In genomic region chr17:27223821-27224220, GRCm38 (mm10) we compare ENCODE assay signal across 35 mouse cellular contexts. TPM values are rescaled to one million over a fixed set of nuclear protein-coding genes. Genes with fewer than 3 reads are reported as not detected.
"Had no signal": no experiment of that assay in that cellular context is flagged by ENCODE, and none has a peak within 500 bp of the region (broad histone marks: within the 10 kb centered on the region; RNA-seq: fewer than 3 reads in every experiment).

No protein-coding gene starts in this region.

- H3K4me3 ChIP-seq: heart, embryonic 10.5 days; heart, embryonic 12.5 days; heart, embryonic 13.5 days; heart, embryonic 15.5 days; hindbrain, embryonic 10.5 days; hindbrain, embryonic 12.5 days; hindbrain, embryonic 13.5 days; hindbrain, embryonic 15.5 days; intestine, embryonic 15.5 days; kidney, embryonic 15.5 days; layer of hippocampus, adult 2 months had no signal

- H3K27ac ChIP-seq: heart, embryonic 10.5 days; heart, embryonic 13.5 days; heart, embryonic 15.5 days; hindbrain, embryonic 10.5 days; hindbrain, embryonic 12.5 days; hindbrain, embryonic 13.5 days; hindbrain, embryonic 14.5 days; hindbrain, embryonic 15.5 days; hindbrain, postnatal 0 days; intestine, embryonic 15.5 days; kidney, embryonic 15.5 days; kidney, postnatal 0 days; layer of hippocampus, adult 2 months had no signal

- DNase-seq: heart, postnatal 10 days; heart, postnatal 14 days; heart, postnatal 36 days; heart, postnatal 4 days; kidney, adult 11 months; kidney, adult 18-20 months; kidney, adult 2 months; kidney, adult 8-10 months; kidney, adult 9 months; kidney, postnatal 10 days; kidney, postnatal 14 days; kidney, postnatal 25 days; kidney, postnatal 36 days; kidney, postnatal 4 days; layer of hippocampus, adult 9-11 months; layer of hippocampus, postnatal 36 days had no signal

- H3K36me3 ChIP-seq: heart, embryonic 10.5 days; heart, embryonic 12.5 days; heart, embryonic 13.5 days; heart, embryonic 15.5 days; hindbrain, embryonic 10.5 days; hindbrain, embryonic 12.5 days; hindbrain, embryonic 13.5 days; hindbrain, embryonic 15.5 days; intestine, embryonic 15.5 days; kidney, embryonic 15.5 days had no signal

- H3K27me3 ChIP-seq: hindbrain, embryonic 12.5 days; hindbrain, embryonic 15.5 days had no signal

- H3K9ac ChIP-seq: heart, embryonic 12.5 days; heart, embryonic 13.5 days; heart, embryonic 15.5 days; hindbrain, embryonic 12.5 days; hindbrain, embryonic 13.5 days; hindbrain, embryonic 14.5 days; hindbrain, embryonic 15.5 days; intestine, embryonic 15.5 days; kidney, embryonic 15.5 days had no signal

- H3K4me1 ChIP-seq: heart, embryonic 10.5 days; heart, embryonic 12.5 days; heart, embryonic 13.5 days; heart, embryonic 15.5 days; intestine, embryonic 15.5 days had no signal

RNA-seq across cellular contexts. Expression of gene Ip6k3, which starts 56.2 kb away (rescaled TPM):
- total RNA-seq: hematopoietic stem cell, adult 5-6 weeks; hindbrain, postnatal 0 days; layer of hippocampus, postnatal 10 days had no signal
- polyA plus RNA-seq: inflammation-experienced regulatory T-cells, adult 6 months; intestine, embryonic 14.5 days; intestine, postnatal 0 days had no signal
